Mouse (Mus musculus) MEL (cell line): Measurements from ENCODE around the gene Urb1. TPM values are rescaled to one million over a fixed set of nuclear protein-coding genes. Genes with fewer than 3 reads are reported as not detected.

ENCODE experiments used
- DNase-seq: peaks from one replicate; pipeline ENCODE4 v3.0.0; 2011; ENCODE audit warnings: low read depth, low spot score
- H3K27ac ChIP-seq: 2 replicates; pipeline ENCODE4 v1.5.1; 2012; ENCODE audit warnings: low read depth, mild to moderate bottlenecking, control low read depth, low read length, moderate library complexity; ENCODE audit not compliant: control insufficient read depth
- H3K27me3 ChIP-seq, 2 experiments: fragments of 150-350 bp in 1 of 2; sonication (generic) in 1 of 2; 2 replicates each; pipeline ENCODE4 v1.6.1; 2012; ENCODE audit warnings: low read length in 2 of 2, mild to moderate bottlenecking in 2 of 2, improper control_type of control experiment in 1 of 2, moderate library complexity in 1 of 2; ENCODE audit not compliant: insufficient read depth in 2 of 2, control insufficient read depth in 1 of 2
- H3K36me3 ChIP-seq, 2 experiments: 2 replicates each; pipeline ENCODE4 v1.6.1; 2012 to 2014; ENCODE audit warnings: low read length in 2 of 2, improper control_type of control experiment in 1 of 2, inconsistent platforms in 1 of 2, mild to moderate bottlenecking in 1 of 2; ENCODE audit not compliant: insufficient read depth in 2 of 2, control insufficient read depth in 1 of 2
- H3K4me1 ChIP-seq, 2 experiments: fragments of 150-350 bp in 1 of 2; sonication (generic) in 1 of 2; 2 replicates each; pipeline ENCODE4 v1.6.1; 2012; ENCODE audit warnings: low read length in 2 of 2, improper control_type of control experiment in 1 of 2, mild to moderate bottlenecking in 1 of 2; ENCODE audit not compliant: insufficient read depth in 2 of 2, control insufficient read depth in 1 of 2
- H3K4me3 ChIP-seq, 2 experiments: fragments of 150-350 bp in 1 of 2; sonication (generic) in 1 of 2; 2 replicates each; pipeline ENCODE4 v1.5.1; 2012; ENCODE audit warnings: low read depth in 2 of 2, low read length in 2 of 2, mild to moderate bottlenecking in 2 of 2, moderate library complexity in 2 of 2, control low read depth in 1 of 2, improper control_type of control experiment in 1 of 2; ENCODE audit not compliant: control insufficient read depth in 1 of 2, insufficient read depth in 1 of 2
- H3K79me2 ChIP-seq: 2 replicates; pipeline ENCODE4 v1.6.1; 2012; ENCODE audit warnings: mild to moderate bottlenecking, low read length, moderate library complexity; ENCODE audit not compliant: control insufficient read depth, poor library complexity, insufficient read depth
- H3K9ac ChIP-seq: 2 replicates; pipeline ENCODE4 v1.6.1; 2012; ENCODE audit warnings: low read depth, mild to moderate bottlenecking, control low read depth, low read length, moderate library complexity; ENCODE audit not compliant: control insufficient read depth, poor library complexity, severe bottlenecking
- H3K9me3 ChIP-seq: fragments of 150-350 bp; sonication (generic); replicated peaks from 2 replicates; pipeline ENCODE4 v1.6.1; 2012; ENCODE audit warnings: mild to moderate bottlenecking, low read length, improper control_type of control experiment, moderate library complexity; ENCODE audit not compliant: insufficient read depth
- CTCF ChIP-seq, 3 experiments: IDR thresholded peaks in 2 of 3; conservative IDR thresholded peaks in 1 of 3; 2 replicates each; pipeline ENCODE4 v1.5.1; 2011 to 2012; ENCODE audit warnings: low read length in 3 of 3, low read depth in 2 of 3, mild to moderate bottlenecking in 2 of 3, improper control_type of control experiment in 1 of 3, inconsistent platforms in 1 of 3, mixed read lengths in 1 of 3, moderate library complexity in 1 of 3; ENCODE audit not compliant: control insufficient read depth in 1 of 3, insufficient read depth in 1 of 3, poor library complexity in 1 of 3, severe bottlenecking in 1 of 3
- ELF1 ChIP-seq: IDR thresholded peaks from 2 replicates; pipeline ENCODE4 v1.6.1; 2014; ENCODE audit warnings: low read depth, mild to moderate bottlenecking, inconsistent platforms, low read length, improper control_type of control experiment, moderate library complexity
- GABPA ChIP-seq: IDR thresholded peaks from 2 replicates; pipeline ENCODE4 v1.6.1; 2012; ENCODE audit warnings: low read depth, mild to moderate bottlenecking, inconsistent platforms, low read length, improper control_type of control experiment, moderate library complexity
- JUND ChIP-seq: IDR thresholded peaks from 2 replicates; pipeline ENCODE4 v1.6.1; 2011; ENCODE audit warnings: low read depth, mild to moderate bottlenecking, improper control_type of control experiment, low read length
- KAT2A ChIP-seq: conservative IDR thresholded peaks from 2 replicates; pipeline ENCODE4 v1.6.1; 2012; ENCODE audit warnings: low read depth, low read length, improper control_type of control experiment, inconsistent platforms
- MAFK ChIP-seq: IDR thresholded peaks from 2 replicates; pipeline ENCODE4 v1.6.1; 2011; ENCODE audit warnings: low read depth, mild to moderate bottlenecking, low read length, improper control_type of control experiment, borderline replicate concordance
- MAX ChIP-seq: IDR thresholded peaks from 2 replicates; pipeline ENCODE4 v1.6.1; 2011; ENCODE audit warnings: low read length, improper control_type of control experiment
- MEF2A ChIP-seq: IDR thresholded peaks from 2 replicates; pipeline ENCODE4 v1.6.1; 2014; ENCODE audit warnings: low read depth, mild to moderate bottlenecking, inconsistent platforms, low read length, improper control_type of control experiment; ENCODE audit not compliant: poor library complexity, insufficient replicate concordance, severe bottlenecking; ENCODE audit errors: extremely low read depth
- NELFE ChIP-seq: IDR thresholded peaks from 2 replicates; pipeline ENCODE4 v1.6.1; 2011; ENCODE audit warnings: low read depth, low read length, improper control_type of control experiment
- POLR2A ChIP-seq, 2 experiments: IDR thresholded peaks; 2 replicates each; pipeline ENCODE4 v1.6.1; 2011 to 2012; ENCODE audit warnings: low read length in 2 of 2, mild to moderate bottlenecking in 2 of 2, control low read depth in 1 of 2, improper control_type of control experiment in 1 of 2, low read depth in 1 of 2, moderate library complexity in 1 of 2; ENCODE audit not compliant: control insufficient read depth in 1 of 2, insufficient read depth in 1 of 2, poor library complexity in 1 of 2
- POLR2AphosphoS5 ChIP-seq: IDR thresholded peaks from 2 replicates; pipeline ENCODE4 v1.6.1; 2012; ENCODE audit warnings: low read depth, borderline replicate concordance, mild to moderate bottlenecking, inconsistent platforms, low read length, moderate library complexity, mixed read lengths
- RAD21 ChIP-seq: IDR thresholded peaks from 2 replicates; pipeline ENCODE4 v1.6.1; 2011; ENCODE audit warnings: mild to moderate bottlenecking, low read depth, low read length, improper control_type of control experiment
- SIN3A ChIP-seq: IDR thresholded peaks from 2 replicates; pipeline ENCODE4 v1.6.1; 2012; ENCODE audit warnings: low read length, improper control_type of control experiment, inconsistent platforms
- UBTF ChIP-seq: IDR thresholded peaks from 2 replicates; pipeline ENCODE4 v1.6.1; 2012; ENCODE audit warnings: low read depth, mild to moderate bottlenecking, inconsistent platforms, low read length, improper control_type of control experiment, moderate library complexity, borderline replicate concordance; ENCODE audit not compliant: insufficient read depth
- USF1 ChIP-seq: IDR thresholded peaks from 2 replicates; pipeline ENCODE4 v1.6.1; 2014; ENCODE audit warnings: low read depth, mild to moderate bottlenecking, inconsistent platforms, low read length, improper control_type of control experiment, moderate library complexity
- USF2 ChIP-seq, 2 experiments: IDR thresholded peaks; 2 replicates each; pipeline ENCODE4 v1.6.1; 2011 to 2012; ENCODE audit warnings: improper control_type of control experiment in 2 of 2, low read length in 2 of 2, borderline replicate concordance in 1 of 2, inconsistent platforms in 1 of 2, low read depth in 1 of 2, mild to moderate bottlenecking in 1 of 2; ENCODE audit not compliant: insufficient read depth in 1 of 2
- ZKSCAN1 ChIP-seq: IDR thresholded peaks from 2 replicates; pipeline ENCODE4 v1.6.1; 2012; ENCODE audit warnings: low read depth, mild to moderate bottlenecking, inconsistent platforms, low read length, improper control_type of control experiment, moderate library complexity
- polyA plus RNA-seq, 2 experiments: library from polyadenylated mRNA; stranded (reverse) in 1 of 2; unstranded in 1 of 2; fragments of >175 nt in 1 of 2; fragments of >200 nt in 1 of 2; gene quantifications; 2 replicates each; pipeline versions ENCODE4 v1.2.1 to v1.2.4; 2012; ENCODE audit warnings: low replicate concordance in 2 of 2, low read depth in 1 of 2; ENCODE audit not compliant: insufficient read length in 2 of 2, insufficient read depth in 1 of 2, missing spikeins in 1 of 2
- total RNA-seq: library from RNA; depleted of rRNA; stranded (reverse); fragments of 300-350 nt; gene quantifications from 2 replicates; pipeline ENCODE4 v1.2.3, GENCODE M21; 2012

The Urb1 gene
- total and polyA plus RNA-seq, 3 experiments = 26.2 to 36.7 (median 35.3) TPM

- no peaks in the 10 kb centered on the region for H3K9me3 ChIP-seq
- H3K27me3 ChIP-seq = peaks cover 0 to 2% of the 10 kb centered on the region in 2 experiments; a peak in 2 of 4 replicates
- H3K36me3 ChIP-seq = peaks cover 2 to 3% of the 10 kb centered on the region in 2 experiments; a peak in 3 of 4 replicates
- no peak for TF ChIP-seq RAD21
- no peak for TF ChIP-seq USF2 (IDR thresholded peaks at IDR 0.05; ENCODE audit: borderline replicate concordance in 1 of 2, insufficient read depth in 1 of 2, low read depth in 1 of 2, low read length in 2 of 2)
- TF ChIP-seq USF1 = no peak
- no peak for TF ChIP-seq KAT2A
- TF ChIP-seq JUND = no peak
- TF ChIP-seq POLR2A (IDR thresholded peaks at IDR 0.05; ENCODE audit: control insufficient read depth in 1 of 2, insufficient read depth in 1 of 2, low read depth in 1 of 2, low read length in 2 of 2, poor library complexity in 1 of 2) = no peak
- TF ChIP-seq MAFK = no peak
- no peak for TF ChIP-seq CTCF (IDR thresholded peaks at IDR 0.05 in 2 of 3, conservative IDR thresholded peaks at IDR 0.05 in 1 of 3; ENCODE audit: control insufficient read depth in 1 of 3, insufficient read depth in 1 of 3, low read depth in 2 of 3, low read length in 3 of 3, poor library complexity in 1 of 3, severe bottlenecking in 1 of 3)
- TF ChIP-seq NELFE = no peak
- no peak for TF ChIP-seq UBTF
- TF ChIP-seq MEF2A = no peak
- no peak for TF ChIP-seq ZKSCAN1
- TF ChIP-seq GABPA = no peak
- H3K4me1 ChIP-seq = peaks cover 0 to 3% of the 10 kb centered on the region in 2 experiments; a peak in 2 of 4 replicates
- peak overlapping the region; percentile 90 for H3K9ac ChIP-seq
- peaks cover 11% of the 10 kb centered on the region for H3K79me2 ChIP-seq
- peak; percentile 58 for DNase-seq
- peak overlapping the region; percentile 89 to 90 for H3K4me3 ChIP-seq
- H3K27ac ChIP-seq = peak overlapping the region; percentile 68
Observed at GRCm38 (mm10) chr16:90726600-90727227, 83.5 kb downstream of the Urb1 start.

- peaks cover 2 to 6% of the 10 kb centered on the region in 2 experiments for H3K36me3 ChIP-seq
- H3K9ac ChIP-seq = no peak overlapping the region
- DNase-seq = no peak
- H3K27me3 ChIP-seq = peaks cover 0 to under 1% of the 10 kb centered on the region in 2 experiments; a peak in 1 of 4 replicates
- H3K79me2 ChIP-seq = peaks cover 11% of the 10 kb centered on the region
- H3K9me3 ChIP-seq = no peaks in the 10 kb centered on the region
- no peak overlapping the region for H3K27ac ChIP-seq
- TF ChIP-seq ZKSCAN1 (no peak), CTCF (IDR thresholded peaks at IDR 0.05 in 2 of 3, conservative IDR thresholded peaks at IDR 0.05 in 1 of 3; ENCODE audit: control insufficient read depth in 1 of 3, insufficient read depth in 1 of 3, low read depth in 2 of 3, low read length in 3 of 3, poor library complexity in 1 of 3, severe bottlenecking in 1 of 3) (no peak), MAX (no peak), UBTF (no peak), POLR2AphosphoS5 (no peak), SIN3A (no peak), RAD21 (no peak), ELF1 (no peak)
- TF ChIP-seq, all 39 proteins: peak for 0
- Histone ChIP-seq H3K4me3 (no peak overlapping the region), H3K4me1 (peaks cover 0 to 3% of the 10 kb centered on the region in 2 experiments; a peak in 2 of 4 replicates)
Observed at GRCm38 (mm10) chr16:90724051-90724450, 86.2 kb downstream of the Urb1 start.
